Mouse (Mus musculus) brain, embryonic 14.5 days (tissue): ENCODE measurements at regions not wholly inside any gene's neighbourhood (a gene's known extent, or its start where the extent isn't known, plus 50 kb on each side); places are given as distances from the start of the nearest gene placed in this dataset.
A peak's percentile ranks its signal among the peaks of the same experiment; 100 is the strongest.

Experiments
- DNase-seq: peaks from one replicate; pipeline ENCODE4 v3.0.0-alpha.2; 2011; ENCODE audit warnings: low read depth
- CTCF ChIP-seq: fragments of 200-500 bp; IDR thresholded peaks from 2 replicates; pipeline ENCODE4 v1.5.1; 2012; ENCODE audit warnings: inconsistent platforms, mild to moderate bottlenecking, moderate library complexity, borderline replicate concordance; ENCODE audit not compliant: insufficient read depth, insufficient read length; ENCODE audit errors: extremely low read depth
- POLR2A ChIP-seq: fragments of 200-500 bp; IDR thresholded peaks from 2 replicates; pipeline ENCODE4 v1.6.1; 2012; ENCODE audit warnings: mild to moderate bottlenecking, inconsistent platforms, borderline replicate concordance; ENCODE audit not compliant: poor library complexity, insufficient read depth, insufficient read length, severe bottlenecking; ENCODE audit errors: extremely low read depth

DNA sequence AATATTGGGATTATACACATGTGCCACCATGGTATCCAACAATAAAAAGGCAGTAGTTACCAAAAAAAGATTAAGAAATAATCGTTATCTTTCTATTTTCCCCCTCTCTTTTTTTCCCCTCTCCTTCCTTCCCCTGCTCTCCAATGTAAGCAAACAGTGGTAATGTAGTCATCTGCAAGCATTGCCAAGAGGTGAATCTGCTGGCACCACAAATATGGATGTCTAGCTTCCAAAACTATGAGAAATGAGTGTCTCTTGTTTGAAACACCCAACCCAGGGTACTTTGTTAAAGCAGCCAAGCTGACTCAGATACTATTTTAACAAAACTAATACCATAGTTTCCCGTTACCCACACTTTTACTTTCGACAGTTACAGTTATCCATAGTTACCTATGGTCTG lies 784.2 kb downstream of the Gsdmc2 start:
- no peak for DNase-seq

DNA sequence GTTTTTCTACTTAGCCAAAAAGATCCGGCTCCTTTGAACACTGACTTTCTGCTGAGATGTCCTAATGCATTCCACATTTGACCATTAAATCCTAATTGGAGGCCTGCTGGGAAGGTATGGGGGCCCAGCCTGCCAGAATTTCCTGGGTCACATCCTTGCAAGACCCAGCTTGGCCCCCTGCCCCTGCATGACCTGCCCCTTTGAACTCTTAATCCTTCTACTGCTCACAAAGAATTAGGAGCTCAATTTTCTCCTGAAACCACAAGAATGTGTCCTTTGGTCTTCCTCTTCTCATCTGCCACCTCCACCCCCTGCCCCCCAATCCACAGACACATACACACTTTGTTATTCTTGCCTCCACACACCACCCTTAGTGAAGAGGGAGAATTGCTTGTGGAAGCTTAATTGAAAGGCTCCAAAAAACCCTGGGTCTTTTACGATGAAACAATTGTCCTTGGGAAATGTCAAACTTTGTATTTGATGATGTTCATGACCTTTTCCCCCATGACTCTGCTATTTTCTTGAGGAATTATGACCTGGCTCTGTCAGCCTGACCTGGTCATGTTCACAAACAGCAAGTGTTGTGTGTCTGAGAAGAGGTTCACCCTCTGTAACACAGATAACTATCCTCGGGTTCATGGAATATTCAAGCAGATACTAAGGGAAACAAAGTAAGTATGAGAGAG lies 792.3 kb downstream of the Gsdmc2 start:
- DNase-seq: peak; percentile 11
- TF ChIP-seq POLR2A (no peak), CTCF (no peak)

More for the DNA sequence above, 784.2 kb downstream of the Gsdmc2 start:
- TF ChIP-seq POLR2A (no peak), CTCF (no peak)

DNA sequence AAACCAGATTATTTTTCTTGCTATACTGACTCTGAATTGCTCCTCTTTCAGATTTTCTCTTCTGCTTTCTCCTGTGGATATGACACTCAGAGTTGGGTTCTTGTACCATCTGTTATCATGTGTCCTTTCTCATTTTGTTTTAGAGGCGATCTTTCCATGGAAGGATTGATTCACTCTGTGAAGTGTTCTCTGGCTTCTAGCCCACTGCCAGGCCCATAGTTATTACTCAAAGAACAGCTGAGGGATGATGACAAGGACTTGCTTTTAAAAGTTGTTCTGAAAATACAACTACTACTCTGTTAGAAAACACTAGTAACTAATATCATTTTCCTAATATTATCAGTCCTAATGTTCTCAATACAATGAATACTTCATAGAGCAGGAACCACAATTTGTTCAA lies 794.9 kb downstream of the Gsdmc2 start:
- no peak for DNase-seq
- TF ChIP-seq CTCF (no peak), POLR2A (no peak)

DNA sequence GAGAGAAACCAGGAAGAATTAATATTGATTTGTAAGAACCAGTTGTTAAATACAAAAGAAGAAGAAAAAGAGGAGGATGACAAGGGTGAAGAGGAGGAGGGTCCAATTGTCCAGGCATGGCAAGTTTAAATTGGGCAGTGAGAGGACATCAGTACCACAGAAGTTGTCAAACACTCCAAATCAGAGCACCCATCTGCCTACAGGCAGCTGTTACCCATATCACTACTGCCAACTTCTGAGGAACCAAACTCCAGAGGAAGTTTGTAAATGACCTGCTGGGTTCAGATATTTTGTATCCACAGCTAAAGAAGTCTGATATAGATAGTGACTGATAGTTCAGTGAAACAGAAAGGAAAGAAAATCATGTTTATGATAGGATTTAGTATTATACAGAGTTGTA lies 802.6 kb downstream of the Gsdmc2 start:
- TF ChIP-seq CTCF (no peak), POLR2A (no peak)
- no peak for DNase-seq

DNA sequence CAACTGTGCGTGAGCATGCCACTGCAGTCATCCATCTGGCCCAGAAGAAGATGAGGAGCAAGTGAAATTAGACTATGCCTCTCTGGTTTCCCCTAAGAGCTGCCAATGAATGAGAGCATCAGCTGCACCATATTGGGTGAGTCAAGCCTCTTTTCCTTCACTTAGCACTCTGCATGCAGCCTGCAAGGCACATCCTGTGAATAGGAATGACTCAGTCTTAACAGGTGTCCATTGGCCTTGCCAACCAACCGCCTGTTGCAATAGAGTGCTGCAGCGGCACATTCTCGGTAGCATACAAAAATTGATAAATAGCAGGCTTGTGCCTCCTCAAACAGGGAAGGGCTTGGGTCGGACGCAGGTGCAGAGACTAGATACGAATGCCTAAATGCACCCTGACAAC lies 808.7 kb downstream of the Gsdmc2 start:
- no peak for DNase-seq
- TF ChIP-seq CTCF (no peak), POLR2A (no peak)

DNA sequence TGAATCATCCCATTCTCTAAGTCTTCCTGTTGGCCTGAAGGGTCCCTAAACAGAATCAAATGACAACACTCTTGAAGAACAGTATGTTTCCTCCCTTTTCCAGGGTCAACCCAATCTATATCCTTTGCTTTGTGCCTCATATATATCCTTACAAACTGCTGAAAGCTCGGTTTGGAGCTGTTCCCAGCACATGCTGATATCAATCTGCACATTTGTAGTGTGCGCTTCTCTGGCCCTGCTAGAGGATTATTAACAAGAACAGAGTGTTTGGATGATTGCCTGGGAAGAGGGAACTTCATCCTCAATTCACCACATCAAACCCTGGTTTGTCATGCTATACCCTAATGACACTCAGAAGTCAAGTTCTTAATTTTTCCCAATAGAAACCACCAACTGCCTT lies 824.2 kb downstream of the Gsdmc2 start:
- DNase-seq: peak; percentile 61
- no peak for TF ChIP-seq POLR2A
- no peak for TF ChIP-seq CTCF

DNA sequence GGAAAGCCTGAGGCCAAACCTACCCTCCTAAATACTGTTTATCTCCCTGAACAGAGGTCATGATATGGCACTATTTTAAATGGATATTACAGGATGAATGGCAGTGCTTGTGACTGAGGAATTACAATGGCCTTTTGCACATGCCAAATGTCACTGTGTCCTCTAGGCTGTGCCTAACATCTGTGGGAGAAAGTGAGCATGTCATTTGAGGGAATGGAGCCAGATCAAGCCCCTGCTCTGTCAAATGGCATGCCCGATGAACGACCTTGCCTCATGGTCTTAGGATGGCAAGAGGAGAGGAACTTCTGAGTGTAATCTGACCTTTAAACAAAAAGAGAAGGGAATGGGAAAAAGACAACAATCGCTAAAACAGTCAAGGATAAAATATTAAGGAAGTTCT lies 827.0 kb downstream of the Gsdmc2 start:
- DNase-seq: peak; percentile 4
- TF ChIP-seq CTCF (no peak), POLR2A (no peak)

DNA sequence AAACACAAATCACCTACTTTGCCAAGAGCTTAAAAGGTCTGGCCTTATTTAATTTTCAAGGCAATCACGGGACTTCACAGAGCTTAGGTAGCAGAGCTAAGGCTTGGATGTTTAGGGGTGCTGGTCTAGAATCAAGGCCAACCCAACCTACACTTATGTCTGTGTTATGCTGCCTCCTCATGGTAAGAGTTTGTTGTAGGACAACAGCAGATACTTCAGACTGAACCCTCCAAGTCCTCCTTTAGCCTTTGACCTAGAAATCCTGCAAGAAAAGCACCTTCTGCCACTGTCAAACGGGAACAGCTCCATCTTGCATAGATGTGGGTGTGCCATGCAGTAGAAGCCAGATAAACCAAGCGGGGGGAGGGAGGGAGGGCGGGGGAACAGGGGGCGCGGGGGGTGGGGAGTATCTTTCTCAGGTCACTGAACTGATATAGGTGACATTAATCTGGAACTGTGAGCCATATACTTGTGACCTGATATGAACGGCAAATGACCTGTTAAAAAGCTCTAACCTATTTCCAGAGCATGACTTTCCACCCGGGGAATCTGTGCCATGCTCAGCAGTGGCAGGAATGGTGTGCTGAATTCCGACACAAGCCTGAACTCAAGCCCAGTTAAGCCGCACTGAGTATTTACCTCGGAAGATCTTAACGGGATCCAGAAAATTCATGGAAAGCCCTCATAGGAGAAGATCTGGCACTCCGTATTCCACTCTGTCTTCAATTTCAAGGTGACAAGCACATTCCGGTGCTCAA lies 838.3 kb downstream of the Gsdmc2 start:
- TF ChIP-seq CTCF (no peak), POLR2A (no peak)

DNA sequence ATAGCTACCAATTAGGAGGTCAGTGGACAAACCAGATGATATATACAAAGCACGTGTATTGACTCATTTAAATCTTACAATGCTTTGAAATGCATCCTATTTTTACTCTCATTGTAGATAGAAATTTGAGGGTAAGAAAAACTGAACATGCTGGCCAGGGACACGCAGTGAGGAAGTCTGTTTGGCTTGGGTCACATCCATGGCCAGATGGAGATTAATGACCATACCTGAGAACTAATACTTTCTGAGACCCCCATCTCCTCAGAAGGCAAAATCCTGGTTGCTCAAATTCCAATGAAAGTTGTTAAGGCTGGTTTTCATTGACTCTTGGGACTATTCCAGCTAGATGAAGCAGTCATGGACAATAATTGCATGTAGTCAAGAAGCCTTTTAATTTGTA lies 850.3 kb downstream of the Gsdmc2 start:
- DNase-seq: no peak
- no peak for TF ChIP-seq POLR2A
- no peak for TF ChIP-seq CTCF

More for the DNA sequence above, 838.3 kb downstream of the Gsdmc2 start:
- peak; percentile 20 for DNase-seq

DNA sequence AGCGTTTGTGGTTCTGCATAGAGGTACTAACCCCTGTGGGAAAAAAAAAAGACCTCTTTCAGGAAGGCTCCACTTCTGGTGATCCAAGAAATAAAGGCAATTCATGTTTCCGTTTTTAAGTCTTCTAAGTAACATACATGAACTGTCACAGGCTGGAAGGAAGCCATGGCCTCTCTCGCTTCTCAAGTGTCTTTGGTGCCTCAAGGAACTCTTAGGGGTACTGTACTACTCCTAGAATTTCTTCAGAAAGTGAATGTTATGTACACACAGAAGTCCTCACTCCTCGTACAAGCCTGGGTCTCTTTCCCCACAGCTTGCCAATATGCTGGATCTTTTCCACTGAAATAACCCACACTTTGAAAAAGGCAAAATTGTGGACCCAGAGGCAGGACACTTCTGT lies 858.1 kb downstream of the Gsdmc2 start:
- DNase-seq: no peak
- TF ChIP-seq CTCF: no peak
- TF ChIP-seq POLR2A: no peak

DNA sequence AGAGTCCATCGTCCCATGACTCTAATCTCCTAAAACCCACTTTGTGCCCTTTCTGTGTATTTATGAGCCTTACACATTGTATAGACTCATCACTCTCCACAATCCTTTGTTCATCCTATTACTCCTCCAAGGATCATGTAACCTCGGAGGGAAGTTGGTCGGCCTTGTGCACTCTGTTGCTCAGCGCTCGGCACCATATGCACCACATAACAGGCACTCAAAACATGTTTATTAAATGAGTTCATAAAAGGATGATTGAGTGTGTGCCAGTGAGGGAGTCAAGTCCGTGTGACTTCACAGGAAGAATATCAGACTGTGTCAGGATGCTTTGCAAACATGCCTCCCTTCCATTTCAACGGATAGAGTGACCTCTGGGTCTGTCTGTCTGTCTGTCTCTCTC lies 858.8 kb downstream of the Gsdmc2 start:
- no peak for TF ChIP-seq CTCF
- TF ChIP-seq POLR2A: no peak
- no peak for DNase-seq

DNA sequence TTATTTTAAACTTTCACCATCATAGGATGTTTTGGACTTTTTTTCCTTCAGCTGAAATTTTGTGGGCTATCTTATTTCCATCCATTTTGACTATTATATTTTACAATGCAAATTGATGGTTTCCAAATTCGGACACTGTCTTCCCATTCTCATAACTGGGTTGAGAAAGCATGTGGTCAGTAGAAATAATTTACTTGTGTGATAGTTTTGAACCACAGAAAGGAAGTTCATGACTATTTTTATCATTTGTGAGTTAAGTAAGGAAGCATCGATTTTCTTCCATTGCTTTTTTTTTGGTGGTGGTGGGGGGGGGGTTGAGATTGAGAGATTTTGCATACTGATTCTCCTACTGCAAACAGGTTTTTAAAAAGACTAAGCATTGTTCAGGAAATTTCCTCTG lies 874.4 kb downstream of the Gsdmc2 start:
- TF ChIP-seq CTCF (no peak), POLR2A (no peak)
- no peak for DNase-seq
